Mouse (Mus musculus): ENCODE data around the gene Trub2.

DNA sequence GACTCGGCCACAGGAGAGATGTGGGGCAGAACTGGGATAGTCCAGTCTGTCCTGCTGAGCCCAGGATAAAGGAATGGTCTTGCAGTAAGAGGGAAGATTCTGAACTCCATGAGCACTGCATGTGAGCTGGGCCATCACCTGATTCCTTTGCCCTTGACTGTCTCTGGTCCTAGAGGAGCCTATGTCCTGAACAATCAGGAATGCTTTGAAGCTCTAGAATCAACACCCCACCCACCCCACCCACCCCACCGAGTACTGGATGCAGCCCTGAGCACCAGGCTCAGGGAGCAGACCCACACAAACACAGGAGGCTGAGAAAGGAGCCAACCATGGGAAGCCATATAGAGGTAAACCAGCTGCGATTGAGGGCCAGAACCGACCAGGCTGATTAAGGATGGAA, 39.8 kb downstream of the Trub2 start:
- no peak for TF ChIP-seq E2F4 (IDR thresholded peaks at IDR 0.05; ENCODE audit: insufficient replicate concordance, low read depth, low read length)
- no peak for TF ChIP-seq BHLHE40 (IDR thresholded peaks at IDR 0.05; ENCODE audit: low read depth, low read length)
- TF ChIP-seq MAZ (IDR thresholded peaks at IDR 0.05; ENCODE audit: low read depth, low read length): no peak
- no peak for TF ChIP-seq CTCF (conservative IDR thresholded peaks at IDR 0.05 in 1 of 2, IDR thresholded peaks at IDR 0.05 in 1 of 2; ENCODE audit: low read depth in 2 of 2, low read length in 2 of 2)
- no peak for TF ChIP-seq TBP (conservative IDR thresholded peaks at IDR 0.05; ENCODE audit: low read depth, low read length)
- no peak for TF ChIP-seq KAT2A (IDR thresholded peaks at IDR 0.05; ENCODE audit: insufficient replicate concordance, low read length)
- no peak for TF ChIP-seq ZNF384 (IDR thresholded peaks at IDR 0.05; ENCODE audit: low read depth, low read length)
- TF ChIP-seq POLR2AphosphoS2 (IDR thresholded peaks at IDR 0.05; ENCODE audit: low read depth, low read length): no peak
- TF ChIP-seq POLR2A (IDR thresholded peaks at IDR 0.05; ENCODE audit: low read depth, low read length): no peak
- TF ChIP-seq RAD21 (IDR thresholded peaks at IDR 0.05; ENCODE audit: low read depth, low read length): no peak
- no peak for TF ChIP-seq TCF12 (IDR thresholded peaks at IDR 0.05; ENCODE audit: low read depth, low read length)
- TF ChIP-seq MYC (IDR thresholded peaks at IDR 0.05; ENCODE audit: low read depth, low read length): no peak
